Mouse (Mus musculus) liver, postnatal 0 days (tissue): ENCODE data around the gene Atp4a. TPM values are rescaled to one million over a fixed set of nuclear protein-coding genes. Genes with fewer than 3 reads are reported as not detected.
A peak's percentile ranks its signal among the peaks of the same experiment; 100 is the strongest.

Source experiments
- ATAC-seq: fragments of 200-750 bp; cut with Nextera tagmentation; 2 replicates; pipeline ENCODE4 v1.8.0; 2017; ENCODE audit warnings: mild to moderate bottlenecking, moderate library complexity
- DNase-seq: peaks from one replicate; pipeline ENCODE4 v3.0.0-alpha.2; 2016
- H3K27ac ChIP-seq: fragments of 300-500 bp; sonication (generic); 2 replicates; pipeline ENCODE4 v1.5.1; 2014; ENCODE audit warnings: antibody characterized with exemption, moderate library complexity, mild to moderate bottlenecking, low read depth
- H3K27me3 ChIP-seq: fragments of 300-500 bp; sonication (generic); 2 replicates; pipeline ENCODE4 v1.6.1; 2014; ENCODE audit warnings: low read length, control low read depth, mixed read lengths; ENCODE audit not compliant: insufficient read depth
- H3K36me3 ChIP-seq: fragments of 300-500 bp; sonication (generic); replicated peaks from 2 replicates; pipeline ENCODE4 v1.6.1; 2014; ENCODE audit warnings: mild to moderate bottlenecking, control low read depth, low read length, moderate library complexity, mixed read lengths; ENCODE audit not compliant: insufficient read depth
- H3K4me1 ChIP-seq: fragments of 300-500 bp; sonication (generic); 2 replicates; pipeline ENCODE4 v1.6.1; 2014; ENCODE audit warnings: antibody characterized with exemption, mild to moderate bottlenecking, control low read depth; ENCODE audit not compliant: insufficient read depth
- H3K4me2 ChIP-seq: fragments of 300-500 bp; sonication (generic); 2 replicates; pipeline ENCODE4 v1.6.1; 2014; ENCODE audit warnings: low read depth, mild to moderate bottlenecking, low read length, moderate library complexity, mixed read lengths
- H3K4me3 ChIP-seq: fragments of 300-500 bp; sonication (generic); 2 replicates; pipeline ENCODE4 v1.5.1; 2014; ENCODE audit warnings: low read depth, low read length
- H3K9ac ChIP-seq: fragments of 300-500 bp; sonication (generic); replicated peaks from 2 replicates; pipeline ENCODE4 v1.6.1; 2014; ENCODE audit warnings: mild to moderate bottlenecking, moderate library complexity
- H3K9me3 ChIP-seq: fragments of 300-500 bp; sonication (generic); 2 replicates; pipeline ENCODE4 v1.6.1; 2016; ENCODE audit warnings: mild to moderate bottlenecking, control low read depth, low read length, mixed read lengths
- CTCF ChIP-seq: sonication (generic); IDR thresholded peaks from 2 replicates; pipeline ENCODE4 v1.5.1; 2016; ENCODE audit warnings: antibody characterized with exemption, low read depth
- EP300 ChIP-seq: IDR thresholded peaks from 2 replicates; pipeline ENCODE4 v1.6.1; 2016; ENCODE audit warnings: antibody characterized with exemption, low read depth, mild to moderate bottlenecking
- WGBS: fragments of 180-500 bp; shearing (Covaris S2); extraction: QIAGEN DNeasy Blood & Tissue Kit; methylation state at CpG from one replicate; pipeline ENCODE4 v1.1.7; 2014; ENCODE audit not compliant: insufficient replicate concordance; 5-methylcytosine and 5-hydroxymethylcytosine counted together
- polyA plus RNA-seq: library from polyadenylated mRNA; unstranded; fragments of >200 nt; fragmentation: Nextera tagmentation; extraction: Ambion mirVana; gene quantifications from 2 replicates; pipeline ENCODE4 v1.2.1, GENCODE M21; 2015

Gene Atp4a
- polyA plus RNA-seq, 1 experiment from 2014 or later: 1.1 TPM

DNA sequence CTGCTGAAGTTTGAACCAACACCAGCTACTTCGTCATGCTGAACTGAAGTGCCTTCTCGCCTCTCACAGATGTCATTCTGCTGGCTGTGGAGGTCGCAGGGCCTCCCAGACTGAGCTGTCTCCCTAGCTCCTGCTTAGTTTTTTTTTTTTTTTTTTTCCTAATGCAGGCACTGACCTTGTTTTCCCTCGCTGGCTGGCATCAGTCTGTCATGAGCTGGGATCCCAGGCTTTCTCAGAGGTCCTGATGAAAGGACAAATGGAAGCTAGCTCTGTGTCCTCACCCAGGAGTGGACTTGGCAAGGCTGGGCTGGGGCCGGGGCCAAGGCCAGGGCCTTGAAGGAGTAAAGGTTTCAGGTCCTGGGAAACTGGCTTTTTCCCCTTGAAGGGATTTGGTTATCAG, 30.1 kb upstream of the Atp4a start:
- Histone ChIP-seq H3K36me3 (no peaks in the 10 kb centered on the region), H3K9ac (no peak overlapping the region), H3K9me3 (no peaks in the 10 kb centered on the region), H3K27ac (no peak overlapping the region), H3K4me3 (no peak overlapping the region), H3K27me3 (no peaks in the 10 kb centered on the region), H3K4me2 (no peak overlapping the region), H3K4me1 (peaks cover 4% of the 10 kb centered on the region; the same call in 1 of the 2 replicates)
- DNase-seq (no peak), ATAC-seq (no peak)
- WGBS: 77% methylated on average over 5 of the region's 5 CpGs
- TF ChIP-seq CTCF: no peak
- no peak for TF ChIP-seq EP300

DNA sequence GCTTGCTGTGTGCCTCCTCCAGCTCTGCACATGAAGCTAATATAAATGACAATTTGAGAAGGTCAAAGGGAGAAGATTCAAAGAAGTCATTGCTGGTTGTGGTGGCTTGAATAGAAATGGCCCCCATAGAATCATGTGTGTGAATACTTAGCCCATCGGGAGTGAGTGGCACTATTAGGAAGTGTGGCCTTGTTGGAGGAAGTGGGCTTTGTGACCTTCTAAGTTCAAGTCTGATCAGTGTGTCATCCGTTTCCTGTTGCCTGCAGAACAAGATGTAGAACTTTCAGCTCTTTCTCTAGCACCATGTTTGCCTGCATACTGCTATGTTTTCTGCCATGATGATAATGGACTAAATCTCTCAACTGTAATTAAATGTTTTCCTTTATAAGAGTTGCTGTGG, 28.6 kb upstream of the Atp4a start:
- H3K27me3 ChIP-seq: no peaks in the 10 kb centered on the region
- no peak for ATAC-seq
- H3K4me1 ChIP-seq: peaks cover 10% of the 10 kb centered on the region
- no peak for TF ChIP-seq EP300
- no peak for TF ChIP-seq CTCF
- no peak overlapping the region for H3K4me3 ChIP-seq
- no peaks in the 10 kb centered on the region for H3K9me3 ChIP-seq
- 32% methylated on average over 2 of the region's 2 CpGs for WGBS
- no peak for DNase-seq
- H3K4me2 ChIP-seq: no peak overlapping the region
- H3K27ac ChIP-seq: no peak overlapping the region
- H3K36me3 ChIP-seq: no peaks in the 10 kb centered on the region
- no peak overlapping the region for H3K9ac ChIP-seq

DNA sequence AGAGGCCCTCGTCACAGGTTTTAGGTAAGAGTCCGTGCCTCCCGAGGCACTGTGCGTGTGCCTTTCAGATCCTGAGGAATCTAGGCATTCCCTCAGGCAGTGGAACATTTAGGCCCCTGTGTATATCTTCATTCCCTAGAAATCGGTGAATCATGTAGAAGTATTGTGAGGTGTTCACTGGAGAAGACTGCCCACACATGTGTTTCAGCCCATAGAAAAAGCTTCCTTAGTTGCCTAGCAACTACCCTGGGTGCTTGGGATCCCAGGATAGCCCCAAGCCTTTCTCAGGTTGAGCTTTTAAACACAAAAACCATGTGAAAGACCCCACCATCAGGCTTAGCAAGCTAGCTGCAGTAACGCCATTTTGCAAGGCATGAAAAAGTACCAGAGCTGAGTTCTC, 23.7 kb upstream of the Atp4a start:
- H3K4me3 ChIP-seq: no peak overlapping the region
- DNase-seq (no peak), ATAC-seq (no peak)
- H3K27ac ChIP-seq: no peak overlapping the region
- H3K27me3 ChIP-seq: no peaks in the 10 kb centered on the region
- no peaks in the 10 kb centered on the region for H3K9me3 ChIP-seq
- H3K4me1 ChIP-seq: peaks cover 10% of the 10 kb centered on the region
- no peak overlapping the region for H3K9ac ChIP-seq
- TF ChIP-seq CTCF: no peak
- TF ChIP-seq EP300: no peak
- no peaks in the 10 kb centered on the region for H3K36me3 ChIP-seq
- no peak overlapping the region for H3K4me2 ChIP-seq
- 80% methylated on average over 6 of the region's 6 CpGs for WGBS

DNA sequence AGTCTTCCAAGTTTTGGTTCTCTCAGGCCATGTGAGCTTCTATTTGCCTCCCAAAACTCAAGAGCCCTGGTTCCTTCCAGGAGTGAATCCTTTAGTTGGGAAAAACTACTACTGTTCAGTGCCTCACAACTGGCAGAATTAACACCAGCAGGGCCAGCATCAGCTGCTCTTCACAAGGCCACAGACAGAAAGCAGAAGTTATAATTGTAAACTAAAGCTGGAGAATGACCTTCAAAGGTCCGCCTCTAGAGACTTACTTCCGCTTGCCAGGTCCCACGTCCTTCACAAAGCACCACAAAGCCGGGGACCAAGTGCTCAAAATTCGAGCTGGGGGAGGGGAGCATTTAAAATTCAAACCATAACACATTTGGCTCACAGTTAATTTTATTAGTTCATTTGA, 13.9 kb upstream of the Atp4a start:
- 25% methylated on average over 5 of the region's 5 CpGs for WGBS
- H3K27me3 ChIP-seq: no peaks in the 10 kb centered on the region
- no peaks in the 10 kb centered on the region for H3K36me3 ChIP-seq
- H3K4me2 ChIP-seq: no peak overlapping the region
- peak overlapping the region; percentile 37 for H3K27ac ChIP-seq
- H3K9ac ChIP-seq: no peak overlapping the region
- ATAC-seq: no peak
- TF ChIP-seq CTCF: no peak
- TF ChIP-seq EP300: no peak
- peaks cover 11% of the 10 kb centered on the region for H3K4me1 ChIP-seq
- H3K9me3 ChIP-seq: no peaks in the 10 kb centered on the region
- no peak overlapping the region for H3K4me3 ChIP-seq
- DNase-seq: peak; percentile 26

DNA sequence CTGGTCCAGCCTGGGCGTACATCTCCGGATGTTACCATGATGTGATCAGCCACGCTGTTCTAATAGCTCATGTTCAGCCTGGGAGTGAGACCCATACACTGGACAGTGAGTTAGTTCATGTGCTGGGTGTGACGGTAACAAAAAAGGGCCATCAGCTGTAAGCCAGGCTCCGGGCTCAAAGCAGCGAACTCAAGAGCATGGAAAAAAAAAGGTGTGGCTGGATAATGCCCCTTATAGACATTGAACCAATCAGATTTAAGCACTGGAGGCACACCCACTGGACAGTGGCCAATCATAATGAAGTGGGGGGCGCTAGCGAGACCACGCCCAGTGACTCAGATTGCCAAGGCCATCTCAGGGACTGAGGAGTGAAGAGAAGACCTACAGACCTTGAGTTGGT, 13.4 kb upstream of the Atp4a start, which contains the start of gene 2200002J24Rik:
TSS of gene 2200002J24Rik (plus strand) at position 338 of the 400 bp plus-strand sequence.
- ATAC-seq (peak; percentile 54; the same call in 1 of the 2 replicates), DNase-seq (peak; percentile 59)
- H3K27ac ChIP-seq: peak within 1 kb of the TSS; percentile 37
- H3K27me3 ChIP-seq: no peaks in the 10 kb centered on the region
- H3K9me3 ChIP-seq: no peaks in the 10 kb centered on the region
- H3K36me3 ChIP-seq: no peaks in the 10 kb centered on the region
- H3K4me3 ChIP-seq: no peak within 1 kb of the TSS
- H3K9ac ChIP-seq: no peak within 1 kb of the TSS
- no peak for TF ChIP-seq CTCF
- no peak for TF ChIP-seq EP300
- peaks cover 11% of the 10 kb centered on the region for H3K4me1 ChIP-seq
- H3K4me2 ChIP-seq: no peak within 1 kb of the TSS
- 49% methylated on average over 9 of the region's 9 CpGs for WGBS

DNA sequence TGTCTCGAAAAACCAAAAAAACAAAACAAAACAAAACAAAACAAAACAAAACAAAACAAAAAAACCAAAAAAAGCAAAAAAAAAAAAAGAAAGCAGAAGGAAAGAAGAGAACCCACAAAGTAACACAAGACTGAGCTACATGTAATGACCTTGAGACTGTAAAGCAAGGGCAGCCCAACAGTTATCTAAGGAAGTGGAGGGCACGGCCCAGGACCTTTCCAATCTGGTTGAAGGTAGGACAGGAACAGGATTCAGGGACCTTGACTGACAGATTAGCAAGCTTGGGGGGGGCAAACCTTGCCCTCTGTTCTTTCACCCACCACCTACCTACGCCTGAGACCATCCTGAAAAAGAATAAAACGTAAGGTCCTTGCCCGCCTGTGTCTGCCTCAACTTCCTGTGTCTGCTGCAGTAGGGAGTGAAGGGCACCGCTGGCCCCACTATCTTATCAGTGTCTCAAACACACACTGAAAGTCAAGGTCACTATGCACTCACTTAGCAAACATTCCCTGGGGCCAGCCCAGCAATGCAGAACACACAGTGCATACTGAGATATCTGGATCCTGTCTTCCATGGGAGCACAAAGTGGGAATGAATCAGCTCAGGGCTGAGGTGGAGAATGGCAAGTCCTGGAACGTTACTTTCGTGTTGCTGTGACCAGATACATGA, 5.7 kb upstream of the Atp4a start:
- 29% methylated on average over 8 of the region's 8 CpGs for WGBS

More for the DNA sequence above, 5.7 kb upstream of the Atp4a start:
- Histone ChIP-seq H3K4me1 (peaks cover 9% of the 10 kb centered on the region; the same call in 1 of the 2 replicates), H3K4me2 (peak overlapping the region; percentile 34; the same call in 1 of the 2 replicates), H3K9ac (no peak overlapping the region), H3K27ac (peak overlapping the region; percentile 61), H3K36me3 (no peaks in the 10 kb centered on the region), H3K27me3 (no peaks in the 10 kb centered on the region), H3K9me3 (no peaks in the 10 kb centered on the region), H3K4me3 (no peak overlapping the region)
- ATAC-seq: peak; percentile 60; the same call in 1 of the 2 replicates
- no peak for TF ChIP-seq EP300
- TF ChIP-seq CTCF: no peak
- DNase-seq: no peak
